Mouse (Mus musculus) stomach, postnatal 0 days (tissue): ENCODE results near the gene Dhrs1.

ENCODE experiments used
- CTCF ChIP-seq: IDR thresholded peaks from 2 replicates; pipeline ENCODE4 v1.5.1; 2016; ENCODE audit warnings: antibody characterized with exemption, low read depth, mild to moderate bottlenecking, moderate library complexity
- EP300 ChIP-seq: optimal IDR thresholded peaks from 2 replicates; pipeline ENCODE3; 2016; ENCODE audit warnings: antibody characterized with exemption

- no peak for TF ChIP-seq EP300
- TF ChIP-seq CTCF = peak; percentile 77
Observed at GRCm38 (mm10) chr14:55767519-55768414, 22.3 kb upstream of the Dhrs1 start.
